Mouse (Mus musculus): Measurements from ENCODE around the gene Pbld2. TPM values are rescaled to one million over a fixed set of nuclear protein-coding genes. Genes with fewer than 3 reads are reported as not detected.
A peak's percentile ranks its signal among the peaks of the same experiment; 100 is the strongest.

The Pbld2 gene
- polyA plus RNA-seq, 1 experiment from 2014 or later = 1.3 TPM

DNA sequence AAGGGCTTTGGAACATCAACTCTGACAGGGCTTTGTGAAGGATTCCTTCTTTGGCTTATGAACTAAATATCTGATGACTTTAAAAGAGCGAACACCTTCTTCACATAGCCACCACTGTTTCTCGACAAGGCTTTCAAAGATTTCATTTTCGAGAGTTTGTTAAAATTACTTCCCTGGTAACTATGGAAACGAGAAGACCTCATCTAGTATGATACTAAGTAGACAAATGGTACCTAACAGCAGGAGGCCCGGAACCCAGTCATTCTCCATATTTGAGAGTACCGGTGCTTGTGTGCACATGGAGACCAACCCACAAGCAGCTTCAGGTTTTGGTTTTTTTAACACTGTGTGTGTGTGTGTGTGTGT is 2.7 kb downstream of the Pbld2 start:
- peak overlapping the region; percentile 92 for H3K4me2 ChIP-seq (replicated peaks)

DNA sequence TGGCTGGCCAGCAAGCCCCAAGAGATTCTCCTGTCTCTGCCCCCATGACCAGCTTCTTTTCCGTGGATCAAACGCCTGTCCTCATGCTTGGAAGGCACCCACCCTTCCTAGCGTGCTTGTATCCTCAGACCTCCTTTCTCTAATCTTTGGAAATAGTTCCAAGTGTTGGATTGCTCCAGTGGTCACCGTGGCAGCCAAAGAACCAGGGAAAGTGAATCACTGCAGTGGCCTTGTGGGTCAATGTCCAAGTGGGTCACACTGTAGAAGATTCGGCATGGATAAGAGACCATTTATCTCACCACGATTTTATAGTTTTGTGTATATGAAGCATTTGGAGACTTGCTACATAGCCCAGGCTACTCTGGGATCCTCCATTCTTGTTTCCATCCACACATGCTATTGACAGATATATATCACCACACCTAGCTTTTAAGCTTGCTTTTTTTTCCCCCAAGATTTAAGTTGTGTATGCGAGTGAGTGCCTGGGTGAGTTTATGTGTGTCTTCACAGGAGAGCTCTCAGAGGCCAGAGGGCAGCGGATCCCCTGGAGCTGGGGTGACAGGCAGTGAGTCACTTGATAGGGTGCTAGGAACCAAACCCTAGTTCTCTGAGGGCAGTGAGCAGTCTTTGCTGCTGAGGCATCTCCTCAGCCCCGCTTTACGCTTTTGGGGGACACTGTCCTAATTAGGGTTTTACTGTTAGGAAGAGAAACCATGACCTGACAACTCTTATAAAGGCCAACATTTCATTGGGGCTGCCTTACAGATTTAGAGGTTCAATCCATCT is 3.5 kb downstream of the Pbld2 start:
- 87% methylated on average over 10 of the region's 10 CpGs for WGBS
- peak overlapping the region; percentile 92 for H3K4me2 ChIP-seq (replicated peaks)
- H3K9ac ChIP-seq (replicated peaks) = no peak overlapping the region
- H3K4me1 ChIP-seq (replicated peaks) = peaks cover 42% of the 10 kb centered on the region
- no peak for ATAC-seq
- no peaks in the 10 kb centered on the region for H3K27me3 ChIP-seq
- no peaks in the 10 kb centered on the region for H3K9me3 ChIP-seq
- no peak overlapping the region for H3K4me3 ChIP-seq (replicated peaks)
- H3K27ac ChIP-seq = peak overlapping the region; percentile 100
- no peaks in the 10 kb centered on the region for H3K36me3 ChIP-seq

More for the DNA sequence above, 2.7 kb downstream of the Pbld2 start:
- peak overlapping the region; percentile 49; the same call in 1 of the 2 replicates for H3K9ac ChIP-seq (replicated peaks)
- H3K4me1 ChIP-seq (replicated peaks) = peaks cover 46% of the 10 kb centered on the region
- H3K27ac ChIP-seq = peak overlapping the region; percentile 100
- no peaks in the 10 kb centered on the region for H3K9me3 ChIP-seq
- ATAC-seq = no peak
- H3K36me3 ChIP-seq = no peaks in the 10 kb centered on the region
- H3K27me3 ChIP-seq = no peaks in the 10 kb centered on the region
- 16% methylated on average over 6 of the region's 6 CpGs for WGBS
- peak overlapping the region; percentile 90 for H3K4me3 ChIP-seq (replicated peaks)

DNA sequence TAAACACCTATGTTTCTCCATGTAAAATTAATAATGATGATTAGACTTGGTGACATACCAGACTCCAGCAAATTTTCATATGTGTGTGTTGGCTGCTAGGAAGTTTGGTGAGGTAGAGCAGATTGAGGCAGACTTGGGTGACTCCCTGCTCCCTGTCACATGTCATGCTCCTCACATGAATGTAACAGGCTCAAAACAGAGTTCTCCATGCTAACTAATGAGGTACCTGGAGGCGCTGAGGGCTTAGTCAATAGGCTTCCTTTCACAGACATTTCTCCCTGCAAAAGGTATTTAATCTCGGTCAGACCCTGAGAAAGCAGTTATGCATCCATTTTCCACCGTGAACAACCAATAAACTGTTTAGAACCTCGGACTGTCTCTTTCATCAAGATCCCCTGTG is 4.3 kb downstream of the Pbld2 start:
- H3K36me3 ChIP-seq = no peaks in the 10 kb centered on the region
- no peak overlapping the region for H3K4me3 ChIP-seq (replicated peaks)
- no peaks in the 10 kb centered on the region for H3K9me3 ChIP-seq
- no peak overlapping the region for H3K9ac ChIP-seq (replicated peaks)
- H3K27me3 ChIP-seq = no peaks in the 10 kb centered on the region
- no peak overlapping the region for H3K4me2 ChIP-seq (replicated peaks)
- ATAC-seq = no peak
- H3K27ac ChIP-seq = peak overlapping the region; percentile 61
- 44% methylated on average over 4 of the region's 4 CpGs for WGBS
- H3K4me1 ChIP-seq (replicated peaks) = peaks cover 42% of the 10 kb centered on the region

DNA sequence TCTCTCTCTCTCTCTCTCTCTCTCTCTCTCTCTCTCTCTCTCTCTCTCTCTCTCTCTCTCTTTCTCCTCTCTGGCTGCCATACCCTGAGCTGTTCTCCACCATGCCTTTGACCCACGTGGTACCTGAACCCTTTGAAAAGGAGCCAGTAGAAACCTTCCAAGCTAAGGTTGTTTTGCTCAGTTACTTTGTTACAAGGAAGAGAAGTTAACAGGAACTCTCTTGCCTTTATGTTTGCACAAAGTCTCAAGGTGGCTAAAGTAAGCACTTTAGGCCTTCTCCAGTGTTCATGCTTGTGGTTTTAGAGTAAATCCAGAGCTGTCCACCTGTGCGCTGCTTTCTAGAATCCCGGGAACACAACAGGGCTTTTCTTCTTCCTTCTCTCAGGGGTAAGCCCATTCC is 8.2 kb downstream of the Pbld2 start:
- Histone ChIP-seq H3K4me3 (replicated peaks) (no peak overlapping the region), H3K4me2 (replicated peaks) (no peak overlapping the region), H3K4me1 (replicated peaks) (peaks cover 18% of the 10 kb centered on the region), H3K27ac (no peak overlapping the region), H3K9ac (replicated peaks) (no peak overlapping the region), H3K36me3 (no peaks in the 10 kb centered on the region), H3K27me3 (no peaks in the 10 kb centered on the region), H3K9me3 (no peaks in the 10 kb centered on the region)
- WGBS = 77% methylated on average over 3 of the region's 3 CpGs
- no peak for ATAC-seq

DNA sequence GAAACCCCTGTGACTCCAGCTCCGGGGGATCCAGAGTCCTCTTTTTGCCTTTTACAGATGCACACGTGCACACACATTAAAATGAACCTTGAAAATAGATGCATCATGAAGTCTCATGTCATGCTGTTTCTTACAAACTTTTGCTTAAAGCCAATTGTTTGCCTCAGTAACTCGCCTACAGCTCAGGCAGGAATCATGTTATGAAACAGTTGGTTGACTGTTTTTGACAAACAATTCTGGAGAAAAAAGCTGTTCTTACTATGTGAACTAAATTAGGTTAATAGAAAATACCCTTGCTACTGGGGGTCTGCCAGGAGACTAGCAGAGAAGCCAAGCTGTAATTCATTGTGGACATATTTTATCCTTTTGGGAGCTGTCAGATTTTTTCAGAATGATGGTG is 8.8 kb downstream of the Pbld2 start:
- ATAC-seq = no peak
- Histone ChIP-seq H3K27ac (no peak overlapping the region), H3K4me1 (replicated peaks) (peaks cover 11% of the 10 kb centered on the region), H3K4me2 (replicated peaks) (no peak overlapping the region), H3K4me3 (replicated peaks) (no peak overlapping the region), H3K9ac (replicated peaks) (no peak overlapping the region), H3K9me3 (no peaks in the 10 kb centered on the region), H3K36me3 (no peaks in the 10 kb centered on the region), H3K27me3 (no peaks in the 10 kb centered on the region)
- 74% methylated on average over 3 of the region's 3 CpGs for WGBS

DNA sequence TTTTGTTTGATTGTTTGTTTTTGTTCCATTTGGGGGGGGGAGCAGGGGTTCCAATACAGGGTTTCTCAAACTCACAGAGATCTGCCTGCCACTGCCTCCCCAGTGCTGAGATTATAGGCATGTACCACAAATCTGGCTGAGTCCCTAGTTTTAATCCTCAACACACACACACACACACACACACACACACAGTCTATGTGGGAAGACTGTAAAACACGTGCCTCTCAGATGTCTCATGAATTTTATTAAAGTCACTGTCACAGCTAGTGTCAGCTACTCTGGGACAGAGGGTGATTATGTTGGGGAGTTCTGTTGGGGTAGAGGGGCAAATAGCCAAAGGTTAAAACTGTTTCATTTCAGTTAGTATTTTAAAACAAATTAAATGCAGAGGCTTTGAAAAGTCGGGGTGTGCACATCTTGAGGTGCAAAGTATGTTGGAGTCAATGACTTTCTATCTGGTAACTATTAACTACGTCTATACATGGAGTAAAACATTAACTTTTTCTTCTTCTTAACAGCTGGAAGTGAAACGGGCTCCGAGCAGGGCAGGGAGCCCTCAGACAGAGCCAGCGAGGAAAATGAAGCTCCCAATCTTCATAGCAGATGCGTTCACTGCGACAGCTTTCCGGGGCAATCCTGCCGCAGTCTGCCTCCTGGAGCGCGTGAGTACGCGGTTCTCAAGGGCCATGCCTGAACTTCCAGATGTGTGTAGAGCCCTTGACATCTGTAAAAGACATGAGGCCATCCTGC is 14.6 kb downstream of the Pbld2 start:
- Histone ChIP-seq H3K9me3 (no peaks in the 10 kb centered on the region), H3K4me3 (replicated peaks) (no peak overlapping the region), H3K4me1 (replicated peaks) (no peaks in the 10 kb centered on the region), H3K27ac (no peak overlapping the region), H3K27me3 (no peaks in the 10 kb centered on the region), H3K9ac (replicated peaks) (no peak overlapping the region), H3K36me3 (no peaks in the 10 kb centered on the region), H3K4me2 (replicated peaks) (no peak overlapping the region)
- ATAC-seq = no peak
- 86% methylated on average over 14 of the region's 14 CpGs for whole genome bisulfite sequencing

DNA sequence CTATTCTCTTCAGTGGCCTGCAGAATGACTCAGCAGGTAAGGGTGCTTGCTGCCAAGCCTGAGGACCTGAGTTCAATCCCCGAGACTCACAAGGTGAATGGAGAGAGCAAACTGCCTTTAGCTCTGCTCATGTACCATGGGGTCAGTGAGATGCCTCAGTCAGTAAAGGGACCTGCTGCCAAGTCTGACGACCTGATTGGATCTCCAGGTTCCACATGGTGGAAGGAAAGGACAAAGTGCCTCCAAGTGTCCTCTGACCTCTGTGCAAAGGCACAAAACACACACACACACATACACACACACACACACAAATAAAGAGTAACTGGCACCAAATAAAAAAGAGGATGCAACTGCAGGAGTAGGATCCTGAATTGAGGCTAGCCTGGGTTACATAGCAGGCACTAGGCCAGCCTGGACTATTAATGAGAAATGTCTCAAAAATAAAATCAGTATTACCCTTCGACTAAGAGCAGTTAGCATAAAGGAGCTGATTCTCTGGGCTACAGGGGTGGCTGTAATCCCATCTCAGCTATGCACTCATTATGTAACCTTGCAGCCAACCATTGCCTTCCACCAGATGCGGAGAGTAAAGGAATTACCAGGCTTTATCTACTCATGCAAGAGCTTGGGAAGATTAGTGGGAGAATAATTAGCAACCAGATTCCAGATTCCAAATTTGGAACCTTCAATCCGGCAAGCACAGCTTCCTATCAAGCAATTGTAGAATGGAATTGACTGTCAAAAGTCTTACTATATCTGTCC is 15.9 kb downstream of the Pbld2 start:
- ATAC-seq = no peak
- H3K27ac ChIP-seq = no peak overlapping the region
- no peak overlapping the region for H3K4me2 ChIP-seq (replicated peaks)
- H3K4me1 ChIP-seq (replicated peaks) = no peaks in the 10 kb centered on the region
- 67% methylated on average over 5 of the region's 5 CpGs for WGBS
- H3K9ac ChIP-seq (replicated peaks) = no peak overlapping the region
- H3K4me3 ChIP-seq (replicated peaks) = no peak overlapping the region
- no peaks in the 10 kb centered on the region for H3K27me3 ChIP-seq
- H3K36me3 ChIP-seq = no peaks in the 10 kb centered on the region
- H3K9me3 ChIP-seq = no peaks in the 10 kb centered on the region

DNA sequence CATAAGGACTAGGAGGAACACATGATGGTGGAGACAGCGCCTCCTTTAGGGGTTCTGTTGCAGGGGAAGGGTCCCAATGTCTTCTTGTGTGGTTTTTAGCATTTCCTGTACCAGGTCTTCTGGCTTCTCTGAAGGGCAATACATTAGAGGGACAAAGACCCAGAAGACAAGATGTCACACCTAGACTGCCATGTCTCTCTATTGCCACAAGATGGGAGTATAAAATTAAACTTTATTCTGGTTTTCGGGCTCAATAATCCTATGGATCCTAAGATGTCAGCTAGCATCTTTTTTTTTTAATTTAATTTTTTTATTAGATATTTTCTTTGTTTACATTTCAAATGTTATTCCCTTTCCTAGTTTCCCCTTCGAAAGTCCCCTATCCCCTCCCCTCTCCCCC is 19.0 kb downstream of the Pbld2 start:
- no peak overlapping the region for H3K27ac ChIP-seq
- no peaks in the 10 kb centered on the region for H3K9me3 ChIP-seq
- no peak overlapping the region for H3K4me2 ChIP-seq (replicated peaks)
- ATAC-seq = no peak
- WGBS = 71% methylated on average over 3 of the region's 3 CpGs
- no peaks in the 10 kb centered on the region for H3K36me3 ChIP-seq
- H3K27me3 ChIP-seq = no peaks in the 10 kb centered on the region
- H3K9ac ChIP-seq (replicated peaks) = no peak overlapping the region
- no peaks in the 10 kb centered on the region for H3K4me1 ChIP-seq (replicated peaks)
- no peak overlapping the region for H3K4me3 ChIP-seq (replicated peaks)

DNA sequence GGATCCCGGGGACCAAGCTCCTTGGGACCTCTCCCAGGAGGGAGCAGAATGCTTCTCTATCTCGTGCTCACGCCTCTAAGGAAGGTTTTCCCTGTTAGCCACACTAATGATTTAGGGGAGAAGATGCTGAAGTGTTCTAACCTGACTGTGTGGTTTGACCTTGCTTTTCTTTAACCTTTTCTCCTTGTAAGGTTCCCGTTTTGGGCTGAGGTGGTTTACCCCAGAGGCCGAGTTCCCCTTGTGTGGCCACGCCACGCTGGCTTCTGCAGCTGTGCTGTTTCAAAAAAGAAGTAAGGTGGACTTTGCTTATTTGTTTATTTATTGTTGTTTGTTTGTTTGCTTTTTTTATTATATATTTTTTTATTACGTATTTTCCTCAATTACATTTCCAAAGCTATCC is 23.6 kb downstream of the Pbld2 start:
- H3K9ac ChIP-seq (replicated peaks) = no peak overlapping the region
- no peaks in the 10 kb centered on the region for H3K4me1 ChIP-seq (replicated peaks)
- no peak overlapping the region for H3K4me3 ChIP-seq (replicated peaks)
- H3K9me3 ChIP-seq = no peaks in the 10 kb centered on the region
- H3K27me3 ChIP-seq = no peaks in the 10 kb centered on the region
- H3K36me3 ChIP-seq = no peaks in the 10 kb centered on the region
- no peak overlapping the region for H3K4me2 ChIP-seq (replicated peaks)
- whole genome bisulfite sequencing = 94% methylated on average over 8 of the region's 8 CpGs
- H3K27ac ChIP-seq = no peak overlapping the region
- ATAC-seq = no peak

DNA sequence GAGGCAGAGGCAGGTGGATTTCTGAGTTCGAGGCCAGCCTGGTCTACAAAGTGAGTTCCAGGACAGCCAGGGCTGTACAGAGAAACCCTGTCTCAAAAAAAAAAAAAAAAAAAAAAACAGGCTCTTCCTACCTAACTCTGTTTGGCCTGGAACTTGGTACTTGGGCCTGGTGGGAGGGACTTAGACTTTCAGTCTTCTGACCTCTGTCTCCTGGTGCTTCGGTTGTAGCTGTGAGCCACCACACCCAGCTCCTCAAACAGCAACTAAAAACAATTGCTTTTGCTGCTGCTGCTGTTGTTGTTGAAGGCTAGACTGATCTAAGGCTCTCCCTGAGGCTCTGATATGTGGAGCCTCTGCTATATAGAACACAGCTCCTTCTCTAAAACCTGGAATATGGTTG is 25.0 kb downstream of the Pbld2 start:
- Histone ChIP-seq H3K9ac (replicated peaks) (no peak overlapping the region), H3K27me3 (no peaks in the 10 kb centered on the region), H3K4me3 (replicated peaks) (no peak overlapping the region), H3K27ac (no peak overlapping the region), H3K36me3 (no peaks in the 10 kb centered on the region), H3K4me2 (replicated peaks) (no peak overlapping the region), H3K9me3 (no peaks in the 10 kb centered on the region), H3K4me1 (replicated peaks) (no peaks in the 10 kb centered on the region)
- 92% methylated on average over 2 of the region's 2 CpGs for WGBS
- ATAC-seq = no peak

DNA sequence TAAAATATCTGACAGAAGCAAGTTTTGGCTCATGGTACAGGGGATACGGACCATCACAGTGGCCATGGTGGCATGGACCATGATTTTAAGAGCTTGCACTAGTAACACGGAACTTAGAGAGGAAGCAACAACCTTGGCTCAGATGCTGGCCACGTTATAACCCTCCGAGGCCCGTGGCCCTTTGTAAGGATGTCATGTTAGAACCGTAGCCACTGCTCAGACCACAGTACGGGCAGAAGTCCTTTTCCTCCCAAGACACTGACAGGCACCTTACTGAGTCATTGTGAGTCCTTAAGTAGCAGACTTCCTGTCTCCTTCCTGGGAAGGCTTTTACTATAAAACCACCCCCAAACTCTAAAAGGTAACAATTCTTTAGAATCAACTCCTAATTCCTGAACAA is 27.2 kb downstream of the Pbld2 start:
- 75% methylated on average over 7 of the region's 7 CpGs for WGBS
- no peak for ATAC-seq

DNA sequence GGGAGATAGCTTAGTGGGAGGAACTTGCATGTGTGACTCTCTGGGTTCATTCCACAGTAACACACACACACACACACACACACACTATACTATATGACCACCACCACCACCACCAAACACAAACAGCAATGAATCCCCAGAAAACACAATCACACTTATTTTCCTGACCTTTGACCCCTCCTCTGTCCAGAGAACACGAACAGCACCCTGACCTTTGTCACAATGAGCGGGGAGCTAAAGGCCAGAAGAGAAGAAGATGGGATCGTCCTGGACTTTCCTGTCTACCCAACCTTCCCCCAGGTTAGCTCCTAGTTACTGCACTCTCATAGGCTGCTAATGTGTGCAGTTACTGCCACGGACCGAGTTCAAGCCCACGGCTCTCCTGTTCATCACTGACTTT is 27.9 kb downstream of the Pbld2 start:
- no peak for ATAC-seq
- Histone ChIP-seq H3K27ac (no peak overlapping the region), H3K4me1 (replicated peaks) (no peaks in the 10 kb centered on the region), H3K27me3 (no peaks in the 10 kb centered on the region), H3K9ac (replicated peaks) (no peak overlapping the region), H3K9me3 (no peaks in the 10 kb centered on the region), H3K36me3 (no peaks in the 10 kb centered on the region), H3K4me2 (replicated peaks) (no peak overlapping the region), H3K4me3 (replicated peaks) (no peak overlapping the region)
- WGBS = 86% methylated on average over 6 of the region's 6 CpGs

More for the DNA sequence above, 27.2 kb downstream of the Pbld2 start:
- no peaks in the 10 kb centered on the region for H3K9me3 ChIP-seq
- H3K27ac ChIP-seq = no peak overlapping the region
- no peak overlapping the region for H3K9ac ChIP-seq (replicated peaks)
- no peak overlapping the region for H3K4me3 ChIP-seq (replicated peaks)
- no peaks in the 10 kb centered on the region for H3K27me3 ChIP-seq
- H3K4me1 ChIP-seq (replicated peaks) = no peaks in the 10 kb centered on the region
- H3K36me3 ChIP-seq = no peaks in the 10 kb centered on the region
- no peak overlapping the region for H3K4me2 ChIP-seq (replicated peaks)

Data from midbrain, embryonic 13.5 days (tissue).